Mouse (Mus musculus) frontal cortex, postnatal 25 days (tissue): ENCODE measurements around the gene Smtnl2.
A peak's percentile ranks its signal among the peaks of the same experiment; 100 is the strongest.
"Not testable (repeated sequence)": the region's sequence is repeated elsewhere in the genome, so short reads cannot be mapped to it uniquely, and the experiment has no call there.

ENCODE experiments used
- DNase-seq, 2 experiments: peaks; one replicate each; pipeline ENCODE4 v3.0.0; 2022; ENCODE audit warnings: low spot score in 2 of 2

Smtnl2 gene

GRCm38 (mm10) chr11:72361385-72362346, 49.8 kb downstream of the Smtnl2 start:
- peak; percentile 58 to 62 for DNase-seq

DNA sequence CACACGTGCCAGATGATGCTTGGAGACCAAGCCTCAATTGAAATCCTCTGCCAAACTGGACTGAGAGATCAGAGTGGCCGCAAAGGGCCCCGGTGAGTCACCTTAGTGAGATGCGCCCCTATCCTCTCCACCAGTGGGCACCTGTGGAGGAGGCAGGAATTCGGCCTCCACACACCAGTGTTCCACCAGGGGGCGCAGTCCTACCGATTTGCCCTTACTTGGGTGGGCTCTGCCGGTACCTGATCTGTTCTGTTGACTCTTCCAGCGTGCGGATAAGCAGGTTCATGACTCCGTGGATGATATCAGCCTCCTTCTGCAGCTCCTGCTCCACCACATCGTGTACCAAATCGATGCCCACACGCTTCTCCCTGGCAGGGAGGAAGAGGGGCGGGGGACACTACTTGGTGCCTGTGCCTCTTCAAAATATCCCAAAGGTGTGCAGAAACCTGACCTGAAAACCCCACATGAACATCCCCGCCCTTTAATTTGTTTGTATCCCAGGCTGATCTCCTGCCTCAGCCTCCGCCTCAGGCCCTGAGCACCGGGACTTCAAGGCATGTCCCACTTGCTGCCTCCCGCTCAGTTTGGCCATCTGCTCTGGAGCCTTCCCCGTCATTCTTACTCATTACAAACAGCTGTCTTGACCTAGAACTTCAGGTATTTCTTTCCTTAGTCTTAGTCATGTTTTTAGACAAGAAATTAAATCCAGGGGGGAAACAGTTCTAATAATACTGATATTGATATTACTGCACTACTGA, 56.4 kb downstream of the Smtnl2 start:
- peak; percentile 43 to 49 for DNase-seq

GRCm38 (mm10) chr11:72353186-72353585, 58.3 kb downstream of the Smtnl2 start:
- no peak for DNase-seq

GRCm38 (mm10) chr11:72352272-72352671, 59.2 kb downstream of the Smtnl2 start:
- DNase-seq, result no peak

GRCm38 (mm10) chr11:72349652-72350051, 61.9 kb downstream of the Smtnl2 start:
- DNase-seq, result no peak

GRCm38 (mm10) chr11:72349016-72349415, 62.5 kb downstream of the Smtnl2 start:
- no peak for DNase-seq

DNA sequence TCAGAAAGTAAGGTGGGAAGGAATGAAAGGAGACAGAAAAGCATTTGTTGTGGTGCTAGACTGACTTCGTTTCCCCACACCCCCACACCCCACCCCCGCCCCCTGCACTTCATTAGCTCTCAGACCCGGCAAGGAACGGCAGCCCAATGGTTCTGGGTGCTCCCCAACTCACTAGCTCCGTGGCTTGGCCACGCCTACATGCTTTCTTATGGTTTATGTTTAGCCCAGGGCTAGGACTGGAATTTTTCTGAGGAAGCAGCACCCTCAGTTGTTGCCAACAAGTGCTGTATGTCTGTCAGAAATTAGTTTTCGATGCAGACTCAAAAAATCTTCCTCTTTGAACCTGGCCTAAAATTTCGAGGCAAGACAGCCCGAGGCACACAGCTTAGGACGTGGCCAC, 63.0 kb downstream of the Smtnl2 start:
- DNase-seq, result no peak

DNA sequence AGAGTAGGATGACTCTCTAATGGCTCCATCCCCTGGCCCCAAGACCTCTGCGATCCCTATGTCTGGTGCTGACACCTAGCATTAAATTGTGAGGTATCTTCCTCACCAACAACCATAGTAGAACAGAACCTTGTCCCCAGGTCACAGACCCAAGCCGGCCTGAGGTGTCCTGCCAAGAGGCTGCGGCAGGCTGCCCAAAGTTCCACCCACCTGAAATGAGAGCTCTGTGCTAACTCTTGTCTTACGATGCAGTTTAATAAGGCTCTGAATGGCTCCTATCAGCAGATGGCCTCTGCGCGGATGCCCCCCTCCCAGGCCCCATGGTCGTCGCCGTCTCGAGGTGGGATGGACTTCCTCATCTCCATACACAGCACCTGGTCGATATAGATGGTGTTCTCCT, 67.0 kb downstream of the Smtnl2 start:
- no peak for DNase-seq

DNA sequence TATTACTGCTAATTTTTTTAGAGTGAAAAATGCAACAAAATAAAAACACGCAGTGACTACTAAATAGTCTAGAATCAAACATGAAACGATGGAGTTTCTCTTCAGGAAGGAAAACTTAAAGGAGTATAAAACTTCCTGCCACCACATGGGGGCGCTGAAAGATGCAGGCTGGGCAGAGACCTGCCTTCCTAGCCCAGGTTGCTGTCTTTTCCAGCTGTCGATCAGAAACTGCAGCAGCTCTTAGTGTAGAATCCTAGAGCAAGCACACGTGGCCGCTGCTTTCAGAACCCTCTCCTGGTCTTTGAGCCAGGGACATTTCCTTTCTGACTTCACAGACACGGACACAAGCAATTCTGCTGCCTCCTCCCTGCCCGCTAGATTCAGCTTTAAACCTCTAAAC, 67.6 kb downstream of the Smtnl2 start:
- peak in 1 of 2 experiments; percentile 39 for DNase-seq

DNA sequence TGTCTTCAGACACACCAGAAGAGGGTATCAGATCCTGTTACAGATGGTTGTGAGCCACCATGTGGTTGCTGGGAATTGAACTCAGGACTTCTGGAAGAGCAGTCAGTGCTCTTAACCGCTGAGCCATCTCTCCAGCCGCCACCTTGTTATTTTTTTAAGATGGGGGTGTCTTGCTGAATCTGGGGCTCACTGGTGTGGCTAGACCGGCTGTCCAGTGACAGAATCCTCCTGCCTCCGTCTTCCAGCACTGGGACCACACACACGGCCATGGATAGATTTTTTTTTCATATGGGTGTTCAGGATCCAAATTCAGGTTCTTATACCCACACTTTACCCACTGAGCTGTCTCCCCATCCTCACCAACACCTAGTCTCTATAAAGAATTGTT, 68.3 kb downstream of the Smtnl2 start:
- DNase-seq, result not testable (repeated sequence)

DNA sequence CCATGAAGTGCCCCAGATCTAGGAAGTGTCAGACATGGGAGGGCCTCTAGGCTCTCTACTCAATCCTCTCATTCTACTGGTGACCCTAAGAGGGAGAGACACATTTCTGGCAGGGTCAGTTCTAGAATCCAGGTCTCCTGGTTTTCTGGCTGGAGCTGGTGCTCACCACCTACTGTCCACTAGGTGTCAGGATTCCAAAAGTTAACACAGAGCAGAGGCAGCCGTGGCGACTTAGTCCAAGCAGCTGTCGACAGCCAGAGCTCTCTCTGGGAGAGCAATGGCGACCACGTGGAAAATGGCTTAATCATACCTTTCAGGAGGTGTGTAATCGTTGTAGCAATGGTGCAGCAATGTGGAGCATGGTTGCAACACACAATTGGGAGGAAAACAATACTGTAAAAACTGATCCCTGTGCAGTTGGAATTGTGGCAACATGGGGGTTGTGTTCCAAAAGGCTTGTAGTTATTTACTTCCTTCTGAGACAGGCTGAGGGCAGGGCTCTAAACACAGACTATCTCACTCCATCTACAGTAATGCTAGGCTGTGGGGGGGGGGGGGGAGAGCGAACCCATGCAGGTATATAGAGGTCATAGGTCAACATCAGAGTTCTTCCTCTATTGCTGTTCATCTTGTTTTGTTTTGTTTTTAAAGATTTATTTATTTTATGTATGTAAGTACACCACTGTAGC, 68.8 kb downstream of the Smtnl2 start:
- peak; percentile 40 to 47 for DNase-seq

GRCm38 (mm10) chr11:72339716-72340115, 71.8 kb downstream of the Smtnl2 start:
- DNase-seq, result no peak
